Mouse (Mus musculus) limb, embryonic 14.5 days (tissue): ENCODE results near the gene Npas3. TPM values are rescaled to one million over a fixed set of nuclear protein-coding genes. Genes with fewer than 3 reads are reported as not detected.

Source experiments
- ATAC-seq: fragments of 200-750 bp; cut with Nextera tagmentation; 2 replicates; pipeline ENCODE4 v1.8.0; 2017; ENCODE audit warnings: low read depth, moderate number of reproducible peaks, moderate TSS enrichment; ENCODE audit not compliant: low FRiP score
- DNase-seq: peaks from one replicate; pipeline ENCODE4 v3.0.0-alpha.2; 2015; ENCODE audit warnings: low spot score
- H3K27ac ChIP-seq: fragments of 300-500 bp; sonication (generic); replicated peaks from 2 replicates; pipeline ENCODE4 v1.5.1; 2014; ENCODE audit warnings: low read depth, mild to moderate bottlenecking, low read length, moderate library complexity, mixed read lengths
- H3K27me3 ChIP-seq: fragments of 300-500 bp; sonication (generic); 2 replicates; pipeline ENCODE4 v1.6.1; 2014; ENCODE audit warnings: low read length, mixed read lengths; ENCODE audit not compliant: control insufficient read depth, insufficient read depth
- H3K36me3 ChIP-seq: fragments of 300-500 bp; sonication (generic); 2 replicates; pipeline ENCODE4 v1.6.1; 2014; ENCODE audit warnings: mild to moderate bottlenecking, low read length, moderate library complexity, mixed read lengths; ENCODE audit not compliant: control insufficient read depth, insufficient read depth
- H3K4me1 ChIP-seq: fragments of 300-500 bp; sonication (generic); 2 replicates; pipeline ENCODE4 v1.6.1; 2014; ENCODE audit warnings: antibody characterized with exemption, low read length, mixed read lengths; ENCODE audit not compliant: control insufficient read depth, insufficient read depth
- H3K4me2 ChIP-seq: fragments of 300-500 bp; sonication (generic); replicated peaks from 2 replicates; pipeline ENCODE4 v1.6.1; 2014; ENCODE audit warnings: low read depth, mild to moderate bottlenecking, low read length, moderate library complexity; ENCODE audit not compliant: severe bottlenecking
- H3K4me3 ChIP-seq: fragments of 300-500 bp; sonication (generic); replicated peaks from 2 replicates; pipeline ENCODE4 v1.5.1; 2014; ENCODE audit warnings: low read length
- H3K9ac ChIP-seq: fragments of 300-500 bp; sonication (generic); 2 replicates; pipeline ENCODE4 v1.6.1; 2014; ENCODE audit warnings: mild to moderate bottlenecking, low read depth, low read length, moderate library complexity; ENCODE audit not compliant: severe bottlenecking
- H3K9me3 ChIP-seq: fragments of 300-500 bp; sonication (generic); 2 replicates; pipeline ENCODE4 v1.6.1; 2016; ENCODE audit warnings: low read length; ENCODE audit not compliant: control insufficient read depth
- POLR2A ChIP-seq: fragments of 200-500 bp; IDR thresholded peaks from 2 replicates; pipeline ENCODE4 v1.8.0; 2012; ENCODE audit warnings: inconsistent platforms, mild to moderate bottlenecking, moderate library complexity, borderline replicate concordance; ENCODE audit not compliant: insufficient read depth, insufficient read length; ENCODE audit errors: extremely low read depth
- WGBS: fragments of 180-500 bp; shearing (Covaris S2); extraction: QIAGEN DNeasy Blood & Tissue Kit; methylation state at CpG from one replicate; pipeline ENCODE4 v1.1.7; 2014; 5-methylcytosine and 5-hydroxymethylcytosine counted together
- polyA plus RNA-seq, 2 experiments: library from polyadenylated mRNA; depleted of rRNA in 1 of 2; stranded (reverse) in 1 of 2; unstranded in 1 of 2; fragments of >200 nt; fragmentation: Nextera tagmentation in 1 of 2; extraction: Ambion mirVana in 1 of 2; gene quantifications; 2 replicates each; pipeline versions ENCODE4 v1.2.1 to v1.2.3; 2012 to 2014

Npas3 gene
- polyA plus RNA-seq, 2 experiments, result 5.3 to 5.9 TPM

DNA sequence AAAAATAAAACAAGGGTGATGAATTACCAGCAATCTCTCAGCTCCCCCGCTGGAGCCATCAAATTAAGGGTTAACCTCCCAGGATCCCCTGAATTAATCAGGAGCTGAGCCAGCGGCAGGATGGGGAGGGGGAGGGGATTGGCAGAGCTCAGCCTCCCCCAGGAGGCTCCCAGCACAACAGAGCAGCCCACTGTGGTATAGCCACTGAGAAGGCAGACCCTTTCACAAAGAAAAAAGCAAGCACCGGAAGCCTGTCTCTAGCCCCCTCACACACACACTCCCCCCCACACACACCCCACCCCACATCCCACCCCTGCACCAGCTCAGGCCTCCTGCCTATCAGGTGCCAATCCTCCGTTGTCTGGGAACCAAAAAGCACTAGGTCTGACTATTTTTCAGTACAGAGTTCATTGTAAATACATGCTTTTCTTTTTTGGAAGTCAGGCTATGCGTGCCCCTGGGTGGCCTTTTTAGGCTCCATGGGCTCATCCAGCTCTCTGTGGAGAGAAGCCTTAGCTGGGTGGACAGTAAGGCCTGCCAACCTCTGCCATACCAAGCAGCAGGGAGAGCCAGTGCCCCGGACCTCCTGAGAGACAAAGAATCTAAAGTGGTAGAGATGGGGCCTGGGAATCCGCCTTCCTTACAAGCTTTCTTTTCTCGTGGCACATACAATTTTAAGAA, 786.3 kb downstream of the Npas3 start:
- no peaks in the 10 kb centered on the region for H3K27me3 ChIP-seq
- H3K9me3 ChIP-seq, result no peaks in the 10 kb centered on the region
- no peak overlapping the region for H3K4me3 ChIP-seq
- no peak for TF ChIP-seq POLR2A
- H3K27ac ChIP-seq, result no peak overlapping the region
- 34% methylated on average over 8 of the region's 8 CpGs for WGBS
- H3K9ac ChIP-seq, result no peak overlapping the region
- DNase-seq (no peak), ATAC-seq (no peak)
- peaks cover 15% of the 10 kb centered on the region for H3K4me1 ChIP-seq
- H3K36me3 ChIP-seq, result no peaks in the 10 kb centered on the region
- no peak overlapping the region for H3K4me2 ChIP-seq

DNA sequence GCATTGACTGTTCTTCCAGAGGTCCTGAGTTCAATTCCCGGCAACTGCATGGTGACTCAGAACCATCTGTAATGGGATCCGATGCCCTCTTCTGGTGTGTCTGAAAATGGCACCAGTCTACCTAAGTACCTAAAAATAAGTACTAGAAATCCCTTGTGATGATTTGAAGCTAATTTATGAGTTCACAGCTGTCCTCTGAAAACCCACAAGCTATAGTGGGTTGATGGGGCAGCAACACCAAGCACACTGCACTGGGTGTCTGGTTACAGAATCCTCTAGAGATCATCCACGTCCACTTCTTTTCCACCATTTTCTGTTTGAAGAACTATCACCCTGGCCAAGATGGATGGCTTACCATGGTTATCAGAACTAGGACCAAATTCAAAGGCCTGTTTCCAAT, 789.1 kb downstream of the Npas3 start:
- H3K27me3 ChIP-seq, result no peaks in the 10 kb centered on the region
- DNase-seq (no peak), ATAC-seq (no peak)
- no peak overlapping the region for H3K4me3 ChIP-seq
- H3K9ac ChIP-seq, result no peak overlapping the region
- WGBS, result 91% methylated on average over 3 of the region's 3 CpGs
- peaks cover 15% of the 10 kb centered on the region for H3K4me1 ChIP-seq
- no peak for TF ChIP-seq POLR2A
- H3K4me2 ChIP-seq, result no peak overlapping the region
- no peaks in the 10 kb centered on the region for H3K9me3 ChIP-seq
- no peaks in the 10 kb centered on the region for H3K36me3 ChIP-seq
- no peak overlapping the region for H3K27ac ChIP-seq

DNA sequence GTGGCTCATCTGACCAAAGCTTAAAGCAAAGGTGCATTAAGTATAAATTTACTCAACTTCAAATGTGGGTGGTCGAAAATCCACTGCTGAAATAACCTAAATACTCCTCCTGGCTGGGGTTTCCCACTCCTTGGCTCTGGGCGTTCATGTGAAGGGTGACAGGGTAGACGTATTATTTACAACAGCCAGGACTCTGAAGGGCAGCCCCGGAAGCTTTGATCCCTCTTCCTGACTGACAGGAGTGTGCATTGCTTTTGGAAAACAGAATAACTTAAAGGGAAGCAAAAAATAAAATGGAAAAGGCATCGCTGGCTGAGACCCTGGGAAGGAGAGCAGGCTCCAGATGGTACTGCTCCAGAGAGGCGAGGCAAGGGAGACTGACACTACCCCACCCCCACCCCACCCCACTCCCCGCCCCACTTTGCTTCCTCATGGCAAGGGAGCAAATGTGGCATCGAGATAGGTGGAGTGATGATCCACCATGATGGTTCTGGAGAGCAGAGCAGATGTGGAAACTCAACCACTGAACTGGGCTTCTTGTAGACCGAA, 794.6 kb downstream of the Npas3 start:
- TF ChIP-seq POLR2A, result no peak
- ATAC-seq (no peak), DNase-seq (no peak)
- Histone ChIP-seq H3K27me3 (no peaks in the 10 kb centered on the region), H3K4me3 (no peak overlapping the region), H3K9ac (no peak overlapping the region), H3K36me3 (no peaks in the 10 kb centered on the region), H3K4me2 (no peak overlapping the region), H3K4me1 (no peaks in the 10 kb centered on the region), H3K9me3 (no peaks in the 10 kb centered on the region), H3K27ac (no peak overlapping the region)
- WGBS, result 44% methylated on average over 8 of the region's 9 CpGs

DNA sequence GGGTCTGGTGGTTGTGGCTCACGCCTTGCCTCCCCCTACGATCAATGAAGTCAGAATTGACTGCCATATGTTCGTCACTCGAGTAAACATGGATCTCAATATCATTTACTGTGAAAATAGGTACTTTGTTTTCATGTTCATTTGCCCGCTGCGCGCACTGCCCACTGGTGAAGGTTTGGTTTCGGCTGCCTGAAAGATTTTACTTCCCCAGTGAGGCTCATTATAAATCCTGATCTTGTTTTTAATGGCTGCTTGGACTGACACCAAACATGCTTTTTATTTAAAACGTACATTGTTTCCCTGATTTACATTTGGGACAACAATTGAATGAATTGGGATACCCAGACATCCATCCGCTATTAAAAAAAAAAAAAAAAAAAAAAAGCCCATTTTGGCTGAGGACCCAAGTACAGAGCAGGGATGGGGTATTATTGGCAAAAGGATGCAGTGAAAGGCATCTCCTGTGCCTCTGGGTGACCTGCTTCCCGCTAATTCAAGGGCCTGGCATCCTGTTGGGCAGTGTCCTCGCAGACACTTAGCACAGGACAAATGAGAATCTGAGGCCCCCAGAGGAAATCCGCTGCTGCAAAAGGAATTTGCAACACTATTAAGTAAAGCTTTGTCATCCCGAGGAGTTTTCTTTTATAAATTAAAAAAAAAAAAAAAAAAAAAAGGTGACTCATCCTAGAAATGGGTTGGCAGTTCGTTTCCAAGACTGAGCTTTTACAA, 796.3 kb downstream of the Npas3 start:
- TF ChIP-seq POLR2A, result no peak
- Histone ChIP-seq H3K27ac (no peak overlapping the region), H3K9me3 (no peaks in the 10 kb centered on the region), H3K27me3 (no peaks in the 10 kb centered on the region), H3K4me3 (no peak overlapping the region), H3K4me1 (no peaks in the 10 kb centered on the region), H3K36me3 (no peaks in the 10 kb centered on the region), H3K9ac (no peak overlapping the region), H3K4me2 (no peak overlapping the region)
- WGBS, result 73% methylated on average over 15 of the region's 15 CpGs
- ATAC-seq (no peak), DNase-seq (no peak)

DNA sequence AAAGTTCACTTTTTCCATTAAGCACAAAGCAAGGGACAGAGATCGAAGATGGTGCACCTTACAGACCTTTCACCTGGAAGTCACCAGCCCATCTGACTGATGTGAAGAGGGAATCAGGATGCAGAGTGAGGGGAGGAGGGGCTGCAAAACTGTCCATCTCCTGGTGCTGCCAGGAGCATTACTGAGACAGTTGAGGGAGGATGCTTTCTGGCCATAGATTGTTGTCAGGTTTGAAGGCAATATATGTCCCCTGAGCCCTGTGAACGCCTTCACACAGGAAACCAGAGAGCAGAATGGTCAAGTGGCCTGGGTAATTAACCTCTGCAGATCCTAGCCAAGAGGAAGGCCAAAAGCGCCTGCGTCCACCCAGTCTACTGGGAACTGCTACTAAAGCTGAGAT, 796.9 kb downstream of the Npas3 start:
- WGBS, result 67% methylated on average over 4 of the region's 4 CpGs
- no peak for TF ChIP-seq POLR2A

More for the DNA sequence above, 796.9 kb downstream of the Npas3 start:
- no peak overlapping the region for H3K4me2 ChIP-seq
- DNase-seq, result no peak
- no peaks in the 10 kb centered on the region for H3K27me3 ChIP-seq
- no peak overlapping the region for H3K9ac ChIP-seq
- H3K4me3 ChIP-seq, result no peak overlapping the region
- no peak for ATAC-seq
- no peaks in the 10 kb centered on the region for H3K4me1 ChIP-seq
- no peak overlapping the region for H3K27ac ChIP-seq
- H3K36me3 ChIP-seq, result no peaks in the 10 kb centered on the region
- no peaks in the 10 kb centered on the region for H3K9me3 ChIP-seq
